Mouse (Mus musculus): ENCODE measurements around the gene Wfdc15a.
"Not testable (repeated sequence)": the region's sequence is repeated elsewhere in the genome, so short reads cannot be mapped to it uniquely, and the experiment has no call there.

The Wfdc15a gene

GRCm38 (mm10) chr2:164206676-164207075 lies 6.7 kb upstream of the Wfdc15a start:
- no peak overlapping the region for H3K4me3 ChIP-seq (replicated peaks; ENCODE audit: low read length)
- no peaks in the 10 kb centered on the region for H3K4me1 ChIP-seq (replicated peaks; ENCODE audit: low read depth, low read length)
- H3K27me3 ChIP-seq (ENCODE audit: insufficient read depth, low read length) = no peaks in the 10 kb centered on the region
- TF ChIP-seq CTCF (conservative IDR thresholded peaks at IDR 0.05; ENCODE audit: low read length) (no peak), NANOG (IDR thresholded peaks at IDR 0.05; ENCODE audit: borderline replicate concordance, low read length) (no peak), POU5F1 (IDR thresholded peaks at IDR 0.05; ENCODE audit: borderline replicate concordance, low read length) (no peak)
- peaks cover 13% of the 10 kb centered on the region for H3K9me3 ChIP-seq (ENCODE audit: low read length)
- H3K36me3 ChIP-seq (ENCODE audit: insufficient read depth, low read length) = no peaks in the 10 kb centered on the region

GRCm38 (mm10) chr2:164206011-164206410 lies 6.1 kb upstream of the Wfdc15a start:
- not testable (repeated sequence) for H3K4me1 ChIP-seq (replicated peaks; ENCODE audit: low read depth, low read length); H3K36me3 ChIP-seq (ENCODE audit: insufficient read depth, low read length); H3K4me3 ChIP-seq (replicated peaks; ENCODE audit: low read length); H3K27me3 ChIP-seq (ENCODE audit: insufficient read depth, low read length)
- H3K9me3 ChIP-seq (ENCODE audit: low read length) = peaks cover 10% of the 10 kb centered on the region

- TF ChIP-seq NANOG (IDR thresholded peaks at IDR 0.05; ENCODE audit: borderline replicate concordance, low read length) (no peak), CTCF (conservative IDR thresholded peaks at IDR 0.05; ENCODE audit: low read length) (no peak), POU5F1 (IDR thresholded peaks at IDR 0.05; ENCODE audit: borderline replicate concordance, low read length) (no peak)
- Histone ChIP-seq H3K4me3 (replicated peaks; ENCODE audit: low read length) (no peak overlapping the region), H3K36me3 (ENCODE audit: insufficient read depth, low read length) (no peaks in the 10 kb centered on the region), H3K4me1 (replicated peaks; ENCODE audit: low read depth, low read length) (peaks cover 4% of the 10 kb centered on the region; the same call in 1 of the 2 replicates), H3K9me3 (ENCODE audit: low read length) (peaks cover 10% of the 10 kb centered on the region), H3K27me3 (ENCODE audit: insufficient read depth, low read length) (no peaks in the 10 kb centered on the region)
Observed at GRCm38 (mm10) chr2:164196700-164196990, 3.3 kb downstream of the Wfdc15a start.

- Histone ChIP-seq H3K27me3 (ENCODE audit: insufficient read depth, low read length) (no peaks in the 10 kb centered on the region), H3K4me3 (replicated peaks; ENCODE audit: low read length) (no peak overlapping the region), H3K36me3 (ENCODE audit: insufficient read depth, low read length) (no peaks in the 10 kb centered on the region), H3K4me1 (replicated peaks; ENCODE audit: low read depth, low read length) (peaks cover 4% of the 10 kb centered on the region; the same call in 1 of the 2 replicates), H3K9me3 (ENCODE audit: low read length) (peaks cover 15% of the 10 kb centered on the region)
- no peak for TF ChIP-seq POU5F1 (IDR thresholded peaks at IDR 0.05; ENCODE audit: borderline replicate concordance, low read length)
- no peak for TF ChIP-seq CTCF (conservative IDR thresholded peaks at IDR 0.05; ENCODE audit: low read length)
- no peak for TF ChIP-seq NANOG (IDR thresholded peaks at IDR 0.05; ENCODE audit: borderline replicate concordance, low read length)
Observed at GRCm38 (mm10) chr2:164195971-164196699, 3.8 kb downstream of the Wfdc15a start.

- H3K4me1 ChIP-seq (replicated peaks; ENCODE audit: low read depth, low read length) = peaks cover 4% of the 10 kb centered on the region; the same call in 1 of the 2 replicates
- no peaks in the 10 kb centered on the region for H3K36me3 ChIP-seq (ENCODE audit: insufficient read depth, low read length)
- peaks cover 18% of the 10 kb centered on the region for H3K9me3 ChIP-seq (ENCODE audit: low read length)
- H3K4me3 ChIP-seq (replicated peaks; ENCODE audit: low read length) = no peak overlapping the region
- no peak for TF ChIP-seq POU5F1 (IDR thresholded peaks at IDR 0.05; ENCODE audit: borderline replicate concordance, low read length)
- TF ChIP-seq NANOG (IDR thresholded peaks at IDR 0.05; ENCODE audit: borderline replicate concordance, low read length) = no peak
- no peak for TF ChIP-seq CTCF (conservative IDR thresholded peaks at IDR 0.05; ENCODE audit: low read length)
- H3K27me3 ChIP-seq (ENCODE audit: insufficient read depth, low read length) = no peaks in the 10 kb centered on the region
Observed at GRCm38 (mm10) chr2:164194959-164195630, 4.8 kb downstream of the Wfdc15a start.

- H3K9me3 ChIP-seq (ENCODE audit: low read length) = peaks cover 23% of the 10 kb centered on the region
- H3K36me3 ChIP-seq (ENCODE audit: insufficient read depth, low read length) = no peaks in the 10 kb centered on the region
Observed at GRCm38 (mm10) chr2:164192279-164192678, 7.7 kb downstream of the Wfdc15a start.

GRCm38 (mm10) chr2:164190576-164190975 lies 9.4 kb downstream of the Wfdc15a start, which contains the start of gene Wfdc12:
Wfdc12 (minus strand) TSS chr2:164190608.
- Histone ChIP-seq H3K36me3 (ENCODE audit: insufficient read depth, low read length) (no peaks in the 10 kb centered on the region), H3K4me3 (replicated peaks; ENCODE audit: low read length) (no peak within 1 kb of the TSS), H3K27me3 (ENCODE audit: insufficient read depth, low read length) (no peaks in the 10 kb centered on the region), H3K4me1 (replicated peaks; ENCODE audit: low read depth, low read length) (no peaks in the 10 kb centered on the region), H3K9me3 (ENCODE audit: low read length) (peaks cover 23% of the 10 kb centered on the region)
- TF ChIP-seq POU5F1 (IDR thresholded peaks at IDR 0.05; ENCODE audit: borderline replicate concordance, low read length) (no peak), NANOG (IDR thresholded peaks at IDR 0.05; ENCODE audit: borderline replicate concordance, low read length) (no peak), CTCF (conservative IDR thresholded peaks at IDR 0.05; ENCODE audit: low read length) (no peak)

More at GRCm38 (mm10) chr2:164192279-164192678, 7.7 kb downstream of the Wfdc15a start:
- H3K4me3 ChIP-seq (replicated peaks; ENCODE audit: low read length) = no peak overlapping the region
- TF ChIP-seq CTCF (conservative IDR thresholded peaks at IDR 0.05; ENCODE audit: low read length) (no peak), POU5F1 (IDR thresholded peaks at IDR 0.05; ENCODE audit: borderline replicate concordance, low read length) (no peak), NANOG (IDR thresholded peaks at IDR 0.05; ENCODE audit: borderline replicate concordance, low read length) (no peak)
- no peaks in the 10 kb centered on the region for H3K27me3 ChIP-seq (ENCODE audit: insufficient read depth, low read length)
- H3K4me1 ChIP-seq (replicated peaks; ENCODE audit: low read depth, low read length) = no peaks in the 10 kb centered on the region

- peaks cover under 1% of the 10 kb centered on the region; the same call in 1 of the 2 replicates for H3K27me3 ChIP-seq (ENCODE audit: insufficient read depth, low read length)
- no peak overlapping the region for H3K4me3 ChIP-seq (replicated peaks; ENCODE audit: low read length)
- H3K4me1 ChIP-seq (replicated peaks; ENCODE audit: low read depth, low read length) = peaks cover 11% of the 10 kb centered on the region
- TF ChIP-seq CTCF (conservative IDR thresholded peaks at IDR 0.05; ENCODE audit: low read length) = no peak
- TF ChIP-seq POU5F1 (IDR thresholded peaks at IDR 0.05; ENCODE audit: borderline replicate concordance, low read length) = no peak
- TF ChIP-seq NANOG (IDR thresholded peaks at IDR 0.05; ENCODE audit: borderline replicate concordance, low read length) = no peak
- H3K36me3 ChIP-seq (ENCODE audit: insufficient read depth, low read length) = no peaks in the 10 kb centered on the region
- H3K9me3 ChIP-seq (ENCODE audit: low read length) = peaks cover 23% of the 10 kb centered on the region
Observed at GRCm38 (mm10) chr2:164188722-164189121, 11.2 kb downstream of the Wfdc15a start.

Measured in E14TG2a.4 (cell line).